Mouse (Mus musculus) intestine, postnatal 0 days (tissue): ENCODE results near the gene Xkr8. TPM values are rescaled to one million over a fixed set of nuclear protein-coding genes. Genes with fewer than 3 reads are reported as not detected.

Source experiments
- ATAC-seq: fragments of 200-750 bp; cut with Nextera tagmentation; 2 replicates; pipeline ENCODE4 v1.8.0; 2017; ENCODE audit warnings: mild to moderate bottlenecking, moderate TSS enrichment, moderate library complexity
- H3K27ac ChIP-seq: fragments of 300-500 bp; sonication (generic); 2 replicates; pipeline ENCODE4 v1.5.1; 2014; ENCODE audit warnings: mild to moderate bottlenecking, low read depth, low read length, moderate library complexity
- H3K27me3 ChIP-seq: fragments of 300-500 bp; sonication (generic); replicated peaks from 2 replicates; pipeline ENCODE4 v1.6.1; 2014; ENCODE audit warnings: low read length, mixed read lengths; ENCODE audit not compliant: control insufficient read depth, insufficient read depth
- H3K36me3 ChIP-seq: fragments of 300-500 bp; sonication (generic); 2 replicates; pipeline ENCODE4 v1.6.1; 2014; ENCODE audit warnings: mild to moderate bottlenecking, moderate library complexity; ENCODE audit not compliant: control insufficient read depth, insufficient read depth
- H3K4me1 ChIP-seq: fragments of 300-500 bp; sonication (generic); replicated peaks from 2 replicates; pipeline ENCODE4 v1.6.1; 2014; ENCODE audit warnings: antibody characterized with exemption, low read length, mixed read lengths; ENCODE audit not compliant: control insufficient read depth, insufficient read depth
- H3K4me2 ChIP-seq: fragments of 300-500 bp; sonication (generic); replicated peaks from 2 replicates; pipeline ENCODE4 v1.6.1; 2014; ENCODE audit warnings: low read depth, mild to moderate bottlenecking, moderate library complexity
- H3K4me3 ChIP-seq: fragments of 300-500 bp; sonication (generic); 2 replicates; pipeline ENCODE4 v1.5.1; 2014; ENCODE audit warnings: low read depth, low read length
- H3K9ac ChIP-seq: fragments of 300-500 bp; sonication (generic); 2 replicates; pipeline ENCODE4 v1.6.1; 2014; ENCODE audit warnings: mild to moderate bottlenecking, low read depth, low read length
- H3K9me3 ChIP-seq: fragments of 300-500 bp; sonication (generic); 2 replicates; pipeline ENCODE4 v1.6.1; 2016; ENCODE audit warnings: mixed run types; ENCODE audit not compliant: control insufficient read depth
- CTCF ChIP-seq: sonication (generic); IDR thresholded peaks from 2 replicates; pipeline ENCODE4 v1.5.1; 2016; ENCODE audit warnings: low read depth, mild to moderate bottlenecking, control low read depth, antibody characterized with exemption, moderate library complexity
- WGBS: fragments of 180-500 bp; shearing (Covaris S2); extraction: QIAGEN DNeasy Blood & Tissue Kit; methylation state at CpG from one replicate; pipeline ENCODE4 v1.1.7; 2014; 5-methylcytosine and 5-hydroxymethylcytosine counted together
- polyA plus RNA-seq: library from polyadenylated mRNA; unstranded; fragments of >200 nt; fragmentation: Nextera tagmentation; extraction: Ambion mirVana; gene quantifications from 2 replicates; pipeline ENCODE4 v1.2.1, GENCODE M21; 2015

Xkr8 gene
- polyA plus RNA-seq, 1 experiment from 2014 or later: 3.3 TPM

GRCm38 (mm10) chr4:132702076-132702475 lies 30.3 kb downstream of the Xkr8 start:
- no peak overlapping the region for H3K4me2 ChIP-seq
- WGBS: 99% methylated on average over 5 of the region's 5 CpGs
- no peak overlapping the region for H3K27ac ChIP-seq

GRCm38 (mm10) chr4:132693366-132693765 lies 39.0 kb downstream of the Xkr8 start:
- Histone ChIP-seq H3K27me3 (no peaks in the 10 kb centered on the region), H3K4me2 (no peak overlapping the region), H3K27ac (no peak overlapping the region), H3K4me1 (no peaks in the 10 kb centered on the region), H3K9me3 (no peaks in the 10 kb centered on the region), H3K9ac (no peak overlapping the region), H3K36me3 (peaks cover 41% of the 10 kb centered on the region), H3K4me3 (no peak overlapping the region)
- WGBS: 91% methylated on average over 3 of the region's 3 CpGs
- no peak for TF ChIP-seq CTCF
- ATAC-seq: no peak

More at GRCm38 (mm10) chr4:132702076-132702475, 30.3 kb downstream of the Xkr8 start:
- no peak overlapping the region for H3K4me3 ChIP-seq
- no peaks in the 10 kb centered on the region for H3K27me3 ChIP-seq
- no peak for ATAC-seq
- H3K9me3 ChIP-seq: no peaks in the 10 kb centered on the region
- H3K4me1 ChIP-seq: no peaks in the 10 kb centered on the region
- peaks cover 69% of the 10 kb centered on the region for H3K36me3 ChIP-seq
- no peak for TF ChIP-seq CTCF
- H3K9ac ChIP-seq: no peak overlapping the region

- no peak overlapping the region for H3K4me2 ChIP-seq
- no peaks in the 10 kb centered on the region for H3K4me1 ChIP-seq
- no peaks in the 10 kb centered on the region for H3K27me3 ChIP-seq
- H3K9ac ChIP-seq: no peak overlapping the region
- ATAC-seq: no peak
- 82% methylated on average over 2 of the region's 2 CpGs for WGBS
- H3K9me3 ChIP-seq: no peaks in the 10 kb centered on the region
- no peak overlapping the region for H3K27ac ChIP-seq
- H3K4me3 ChIP-seq: no peak overlapping the region
- TF ChIP-seq CTCF: no peak
- H3K36me3 ChIP-seq: peaks cover 38% of the 10 kb centered on the region
Observed at GRCm38 (mm10) chr4:132689634-132690033, 42.7 kb downstream of the Xkr8 start.

GRCm38 (mm10) chr4:132676771-132677539 lies 55.4 kb downstream of the Xkr8 start:
- ATAC-seq: peak; percentile 67

More at GRCm38 (mm10) chr4:132676771-132677539, 55.4 kb downstream of the Xkr8 start:
- H3K36me3 ChIP-seq: peaks cover 17% of the 10 kb centered on the region
- no peaks in the 10 kb centered on the region for H3K4me1 ChIP-seq
- no peaks in the 10 kb centered on the region for H3K9me3 ChIP-seq
- no peak overlapping the region for H3K4me2 ChIP-seq
- no peak overlapping the region for H3K27ac ChIP-seq
- no peaks in the 10 kb centered on the region for H3K27me3 ChIP-seq
- TF ChIP-seq CTCF: peak; percentile 88
- WGBS: 77% methylated on average over 7 of the region's 7 CpGs
- no peak overlapping the region for H3K4me3 ChIP-seq
- H3K9ac ChIP-seq: no peak overlapping the region

Other genes with a start within 250 kb of the Xkr8 start
- 17.2 and 18.0 TPM in 2 replicates for gene Sesn2, start 222.0 kb downstream of the Xkr8 start, polyA plus RNA-seq
- gene Atpif1, start 198.9 kb downstream of the Xkr8 start, polyA plus RNA-seq: 1,746 and 1,835 TPM in 2 replicates
- gene Dnajc8, start 197.0 kb downstream of the Xkr8 start, polyA plus RNA-seq: 119 and 120 TPM in 2 replicates
- 4.7 and 5.2 TPM in 2 replicates for gene Ptafr, start 168.5 kb downstream of the Xkr8 start, polyA plus RNA-seq
- 10.1 and 10.8 TPM in 2 replicates for gene Eya3, start 93.6 kb downstream of the Xkr8 start, polyA plus RNA-seq
- gene Smpdl3b, start 24.7 kb upstream of the Xkr8 start, polyA plus RNA-seq: 2.9 TPM in 2 replicates
- 26.6 and 27.9 TPM in 2 replicates for gene Rpa2, start 35.8 kb upstream of the Xkr8 start, polyA plus RNA-seq
- gene Themis2, start 63.8 kb upstream of the Xkr8 start, polyA plus RNA-seq: 1.3 and 1.4 TPM in 2 replicates
- gene Ppp1r8, start 110.6 kb upstream of the Xkr8 start, polyA plus RNA-seq: 16.8 and 18.5 TPM in 2 replicates
- gene Stx12, start 152.0 kb upstream of the Xkr8 start, polyA plus RNA-seq: 52.9 and 53.7 TPM in 2 replicates
- gene Fam76a, start 190.0 kb upstream of the Xkr8 start, polyA plus RNA-seq: 46.5 and 58.8 TPM in 2 replicates
- 2.0 and 2.4 TPM in 2 replicates for gene Fgr, start 241.5 kb upstream of the Xkr8 start, polyA plus RNA-seq